Mouse (Mus musculus) hindbrain, embryonic 14.5 days (tissue): ENCODE measurements at regions not wholly inside any gene's neighbourhood (a gene's known extent, or its start where the extent isn't known, plus 50 kb on each side); places are given as distances from the start of the nearest gene placed in this dataset.
"Not testable (repeated sequence)": the region's sequence is repeated elsewhere in the genome, so short reads cannot be mapped to it uniquely, and the experiment has no call there.

Experiments
- ATAC-seq: fragments of 200-750 bp; cut with Nextera tagmentation; 2 replicates; pipeline ENCODE4 v1.8.0; 2017; ENCODE audit warnings: moderate number of reproducible peaks, mild to moderate bottlenecking, moderate TSS enrichment, moderate library complexity; ENCODE audit not compliant: low FRiP score
- DNase-seq: peaks from one replicate; pipeline ENCODE4 v3.0.0-alpha.2; 2015; ENCODE audit warnings: low spot score
- H3K27ac ChIP-seq: fragments of 300-500 bp; sonication (generic); 2 replicates; pipeline ENCODE4 v1.5.1; 2014; ENCODE audit warnings: mild to moderate bottlenecking, moderate library complexity
- H3K27me3 ChIP-seq: fragments of 300-500 bp; sonication (generic); 2 replicates; pipeline ENCODE4 v1.6.1; 2014; ENCODE audit warnings: mild to moderate bottlenecking, low read length, mixed read lengths; ENCODE audit not compliant: control insufficient read depth, insufficient read depth
- H3K36me3 ChIP-seq: fragments of 300-500 bp; sonication (generic); replicated peaks from 2 replicates; pipeline ENCODE4 v1.6.1; 2014; ENCODE audit not compliant: control insufficient read depth, insufficient read depth
- H3K4me1 ChIP-seq: fragments of 300-500 bp; sonication (generic); replicated peaks from 2 replicates; pipeline ENCODE4 v1.6.1; 2014; ENCODE audit warnings: antibody characterized with exemption, low read length, mixed read lengths; ENCODE audit not compliant: control insufficient read depth, insufficient read depth
- H3K4me2 ChIP-seq: fragments of 300-500 bp; sonication (generic); replicated peaks from 2 replicates; pipeline ENCODE4 v1.6.1; 2014; ENCODE audit warnings: mild to moderate bottlenecking, moderate library complexity
- H3K4me3 ChIP-seq: fragments of 300-500 bp; sonication (generic); replicated peaks from 2 replicates; pipeline ENCODE4 v1.5.1; 2014; ENCODE audit warnings: mild to moderate bottlenecking, low read length
- H3K9ac ChIP-seq: fragments of 300-500 bp; sonication (generic); 2 replicates; pipeline ENCODE4 v1.6.1; 2014
- H3K9me3 ChIP-seq: fragments of 300-500 bp; sonication (generic); 2 replicates; pipeline ENCODE4 v1.6.1; 2016; ENCODE audit warnings: low read length; ENCODE audit not compliant: control insufficient read depth
- WGBS: fragments of 180-500 bp; shearing (Covaris S2); extraction: QIAGEN DNeasy Blood & Tissue Kit; methylation state at CpG from one replicate; pipeline ENCODE4 v1.1.7; 2014; 5-methylcytosine and 5-hydroxymethylcytosine counted together

DNA sequence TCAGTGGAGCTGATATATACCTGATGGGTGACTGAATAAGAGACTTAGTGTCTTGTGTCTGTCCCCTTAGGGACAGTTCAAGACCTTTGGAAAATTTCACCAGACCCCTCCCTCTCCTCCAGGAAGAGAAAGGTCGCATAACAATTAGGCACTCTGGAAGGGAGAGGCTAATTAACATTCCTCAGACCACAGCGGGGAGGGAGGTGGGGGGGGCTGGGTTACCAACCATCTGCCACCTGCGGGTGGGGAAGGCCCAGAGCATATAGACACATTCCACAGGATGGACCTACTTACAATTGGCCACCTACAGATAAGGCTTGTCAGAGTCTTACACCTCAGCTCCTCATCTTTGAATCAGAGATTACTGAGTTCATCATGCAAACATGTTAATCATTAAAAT is 114.6 kb downstream of the Car2 start:
- H3K27me3 ChIP-seq: no peaks in the 10 kb centered on the region
- H3K4me2 ChIP-seq: no peak overlapping the region
- WGBS: 8% methylated on average over 3 of the region's 3 CpGs
- H3K36me3 ChIP-seq: no peaks in the 10 kb centered on the region
- 0 out of 2 replicates have a peak, but pooled peaks cover 2% of the 10 kb centered on the region for H3K4me1 ChIP-seq
- no peaks in the 10 kb centered on the region for H3K9me3 ChIP-seq
- ATAC-seq (no peak), DNase-seq (no peak)
- H3K9ac ChIP-seq: no peak overlapping the region
- no peak overlapping the region for H3K4me3 ChIP-seq
- no peak overlapping the region for H3K27ac ChIP-seq

DNA sequence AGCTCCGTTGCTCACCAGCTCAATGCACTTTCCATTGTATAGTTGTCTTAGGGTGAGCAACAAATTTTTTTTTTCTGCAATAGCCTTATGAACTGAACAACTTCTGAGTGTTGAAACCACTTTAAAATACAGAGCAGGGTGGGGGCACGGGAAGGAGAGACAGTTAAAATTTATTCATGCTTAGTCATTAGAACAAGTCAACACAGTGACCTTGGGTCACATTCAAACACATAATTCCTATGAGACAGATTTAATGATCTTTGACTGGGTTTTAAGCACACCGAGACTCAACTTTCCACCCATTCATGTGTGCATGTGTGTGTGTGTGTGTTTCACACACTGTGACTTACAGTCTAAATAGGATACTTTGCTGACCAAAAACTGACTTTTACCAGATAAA is 121.7 kb downstream of the Car2 start:
- Histone ChIP-seq H3K9me3 (no peaks in the 10 kb centered on the region), H3K9ac (no peak overlapping the region), H3K36me3 (no peaks in the 10 kb centered on the region), H3K27ac (no peak overlapping the region), H3K4me1 (0 out of 2 replicates have a peak, but pooled peaks cover 2% of the 10 kb centered on the region), H3K4me2 (no peak overlapping the region), H3K27me3 (no peaks in the 10 kb centered on the region), H3K4me3 (no peak overlapping the region)
- DNase-seq: no peak
- no peak for ATAC-seq
- 64% methylated on average over 3 of the region's 3 CpGs for WGBS

DNA sequence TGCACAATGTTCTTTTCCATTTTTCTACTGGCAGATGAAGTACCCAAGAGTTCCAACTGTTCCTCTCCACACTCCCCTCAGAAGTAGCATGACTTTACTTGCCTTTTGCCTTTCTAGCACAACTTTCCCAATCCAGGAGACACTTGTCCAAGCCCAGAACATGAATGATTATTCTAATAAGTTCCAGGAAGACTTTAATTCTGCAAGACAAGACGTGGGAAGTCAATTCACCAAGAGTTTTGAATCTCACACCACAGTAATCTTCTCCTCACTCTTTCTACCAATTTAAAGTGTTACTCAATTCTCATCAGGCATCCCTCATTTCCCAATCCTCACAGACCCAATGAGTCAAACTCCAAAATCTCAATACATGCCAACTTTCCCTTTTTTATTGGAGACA is 122.4 kb downstream of the Car2 start:
- Histone ChIP-seq H3K4me3 (no peak overlapping the region), H3K27ac (no peak overlapping the region), H3K36me3 (no peaks in the 10 kb centered on the region), H3K4me2 (no peak overlapping the region), H3K27me3 (no peaks in the 10 kb centered on the region), H3K4me1 (no peaks in the 10 kb centered on the region), H3K9ac (no peak overlapping the region), H3K9me3 (no peaks in the 10 kb centered on the region)
- no peak for DNase-seq
- no peak for ATAC-seq
- 93% methylated on average over 1 of the region's 1 CpGs for WGBS

DNA sequence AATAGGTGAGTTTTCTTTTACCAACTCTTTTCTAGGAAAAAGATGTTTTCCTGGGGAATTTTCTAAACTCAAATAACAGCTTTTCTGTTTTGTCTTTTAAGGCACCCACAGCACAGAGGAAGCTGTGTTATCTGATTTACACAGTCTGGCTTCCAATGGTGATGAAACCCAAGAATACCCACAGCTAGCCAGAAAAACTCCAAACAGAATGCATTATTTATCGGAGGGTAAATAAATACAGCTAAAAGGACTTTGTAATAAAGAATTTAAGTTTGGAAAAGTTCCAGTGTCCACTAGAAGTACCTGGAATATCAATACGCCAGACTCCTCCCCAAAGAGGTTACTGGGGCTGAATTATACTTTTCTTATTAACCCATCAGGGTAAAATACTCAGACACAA is 123.7 kb downstream of the Car2 start:
- H3K27me3 ChIP-seq: no peaks in the 10 kb centered on the region
- no peak overlapping the region for H3K4me3 ChIP-seq
- DNase-seq: no peak
- H3K4me1 ChIP-seq: no peaks in the 10 kb centered on the region
- ATAC-seq: no peak
- no peaks in the 10 kb centered on the region for H3K36me3 ChIP-seq
- H3K9me3 ChIP-seq: no peaks in the 10 kb centered on the region
- no peak overlapping the region for H3K9ac ChIP-seq
- H3K27ac ChIP-seq: no peak overlapping the region
- whole genome bisulfite sequencing: 94% methylated on average over 2 of the region's 2 CpGs
- no peak overlapping the region for H3K4me2 ChIP-seq

DNA sequence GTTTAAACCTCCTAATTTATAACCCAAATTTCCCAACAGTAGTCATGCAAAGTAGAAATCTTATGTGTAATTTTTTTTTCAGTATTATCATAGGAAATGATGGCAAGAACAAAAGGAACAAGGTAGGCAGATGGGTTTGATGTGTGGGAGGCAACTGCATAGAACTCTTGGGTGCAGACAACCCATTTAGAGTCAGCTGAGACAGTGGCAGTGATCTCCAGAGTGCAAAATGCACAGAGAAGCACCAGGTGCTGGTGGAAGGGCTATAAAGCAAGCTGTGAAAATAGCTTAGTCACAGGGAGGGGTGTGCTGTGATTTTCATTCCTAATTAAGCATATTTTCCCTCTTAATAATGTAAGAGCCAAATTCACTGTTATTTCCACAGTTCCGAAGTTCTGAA is 130.5 kb downstream of the Car2 start:
- Histone ChIP-seq H3K36me3 (no peaks in the 10 kb centered on the region), H3K27me3 (no peaks in the 10 kb centered on the region), H3K4me1 (no peaks in the 10 kb centered on the region), H3K4me3 (no peak overlapping the region), H3K27ac (no peak overlapping the region), H3K9ac (no peak overlapping the region), H3K4me2 (no peak overlapping the region), H3K9me3 (no peaks in the 10 kb centered on the region)
- no peak for DNase-seq
- WGBS: 70% methylated on average over 1 of the region's 1 CpGs
- ATAC-seq: no peak

DNA sequence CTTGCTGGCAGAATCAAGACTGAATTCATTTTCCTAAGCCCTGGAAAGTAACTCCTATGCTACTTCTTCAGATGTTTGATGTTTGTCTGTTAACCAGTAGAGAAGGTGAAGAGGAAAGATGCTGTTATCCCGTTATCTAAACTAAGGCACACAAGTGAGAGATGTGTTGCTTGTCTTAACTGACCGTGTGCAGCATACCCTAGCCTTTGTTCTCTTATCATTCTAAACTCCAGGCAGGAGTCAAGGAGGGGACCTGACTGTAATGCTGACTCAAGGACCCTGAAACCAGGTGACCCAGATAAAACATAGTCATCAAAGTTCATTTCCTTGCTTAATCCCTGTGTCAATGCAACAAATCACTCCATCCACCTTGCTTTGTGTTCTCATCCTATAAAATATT is 136.7 kb downstream of the Car2 start:
- no peak overlapping the region for H3K27ac ChIP-seq
- ATAC-seq (no peak), DNase-seq (no peak)
- H3K27me3 ChIP-seq: no peaks in the 10 kb centered on the region
- H3K9ac ChIP-seq: no peak overlapping the region
- no peaks in the 10 kb centered on the region for H3K9me3 ChIP-seq
- H3K4me1 ChIP-seq: no peaks in the 10 kb centered on the region
- no peaks in the 10 kb centered on the region for H3K36me3 ChIP-seq
- 82% methylated on average over 2 of the region's 2 CpGs for WGBS
- no peak overlapping the region for H3K4me3 ChIP-seq
- H3K4me2 ChIP-seq: no peak overlapping the region

DNA sequence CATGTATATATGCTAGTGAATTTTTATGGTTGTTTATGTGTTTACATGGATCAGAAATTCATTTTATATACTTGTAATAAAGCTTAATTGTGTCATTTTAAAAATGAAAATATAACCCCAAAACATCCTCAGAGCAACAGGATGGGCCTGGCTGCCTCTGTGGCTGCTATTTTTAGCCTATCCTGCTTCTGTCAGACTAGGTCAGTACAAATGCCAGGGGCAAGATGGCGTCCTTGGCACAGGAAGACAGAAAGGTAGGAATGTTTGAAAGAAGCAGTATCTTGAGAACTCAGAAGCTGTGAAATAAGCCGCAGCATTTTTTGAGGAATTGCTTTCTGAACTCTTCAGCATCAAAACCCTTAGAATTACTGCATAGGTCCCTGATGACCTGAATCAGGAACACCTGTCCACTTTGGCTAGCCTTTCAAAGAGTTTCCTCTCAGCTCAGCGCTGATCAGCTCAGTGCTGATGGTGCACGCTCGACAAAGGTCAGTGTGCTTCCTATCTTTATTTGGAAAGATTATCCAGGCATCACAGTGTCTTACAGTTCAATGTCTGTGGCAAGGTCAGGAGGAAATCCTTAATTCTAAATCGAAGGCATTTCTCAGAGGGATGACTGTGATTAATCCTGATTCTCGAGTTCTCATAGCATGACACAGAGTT is 154.9 kb downstream of the Car2 start:
- Histone ChIP-seq H3K9ac (no peak overlapping the region), H3K27me3 (no peaks in the 10 kb centered on the region), H3K4me2 (no peak overlapping the region), H3K36me3 (no peaks in the 10 kb centered on the region), H3K9me3 (no peaks in the 10 kb centered on the region), H3K4me3 (no peak overlapping the region), H3K4me1 (no peaks in the 10 kb centered on the region), H3K27ac (no peak overlapping the region)
- WGBS: 86% methylated on average over 7 of the region's 7 CpGs
- no peak for ATAC-seq
- no peak for DNase-seq

DNA sequence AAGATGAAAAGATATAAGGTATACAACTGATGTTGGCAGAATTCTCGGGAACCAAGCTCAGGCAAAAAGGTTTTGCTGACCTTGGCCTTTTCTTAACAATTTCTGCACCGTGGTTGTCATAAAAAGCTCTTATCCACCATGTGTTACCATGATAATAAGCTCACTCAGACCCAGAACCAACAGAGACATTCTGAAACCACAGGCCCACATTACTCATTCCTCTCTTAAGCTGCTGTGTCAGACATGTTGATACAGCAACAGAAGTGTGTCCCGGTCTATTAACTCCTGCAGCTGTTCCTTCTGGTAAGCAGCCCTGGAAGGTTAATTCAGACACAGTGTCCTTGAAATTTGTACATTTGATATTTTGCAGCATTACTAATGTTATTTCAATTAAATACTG is 167.9 kb downstream of the Car2 start:
- Histone ChIP-seq H3K27me3 (no peaks in the 10 kb centered on the region), H3K27ac (no peak overlapping the region), H3K4me3 (no peak overlapping the region), H3K4me1 (no peaks in the 10 kb centered on the region), H3K9ac (no peak overlapping the region), H3K9me3 (0 out of 2 replicates have a peak, but pooled peaks cover 7% of the 10 kb centered on the region), H3K36me3 (no peaks in the 10 kb centered on the region), H3K4me2 (no peak overlapping the region)
- no peak for DNase-seq
- WGBS: 76% methylated on average over 3 of the region's 3 CpGs
- no peak for ATAC-seq

DNA sequence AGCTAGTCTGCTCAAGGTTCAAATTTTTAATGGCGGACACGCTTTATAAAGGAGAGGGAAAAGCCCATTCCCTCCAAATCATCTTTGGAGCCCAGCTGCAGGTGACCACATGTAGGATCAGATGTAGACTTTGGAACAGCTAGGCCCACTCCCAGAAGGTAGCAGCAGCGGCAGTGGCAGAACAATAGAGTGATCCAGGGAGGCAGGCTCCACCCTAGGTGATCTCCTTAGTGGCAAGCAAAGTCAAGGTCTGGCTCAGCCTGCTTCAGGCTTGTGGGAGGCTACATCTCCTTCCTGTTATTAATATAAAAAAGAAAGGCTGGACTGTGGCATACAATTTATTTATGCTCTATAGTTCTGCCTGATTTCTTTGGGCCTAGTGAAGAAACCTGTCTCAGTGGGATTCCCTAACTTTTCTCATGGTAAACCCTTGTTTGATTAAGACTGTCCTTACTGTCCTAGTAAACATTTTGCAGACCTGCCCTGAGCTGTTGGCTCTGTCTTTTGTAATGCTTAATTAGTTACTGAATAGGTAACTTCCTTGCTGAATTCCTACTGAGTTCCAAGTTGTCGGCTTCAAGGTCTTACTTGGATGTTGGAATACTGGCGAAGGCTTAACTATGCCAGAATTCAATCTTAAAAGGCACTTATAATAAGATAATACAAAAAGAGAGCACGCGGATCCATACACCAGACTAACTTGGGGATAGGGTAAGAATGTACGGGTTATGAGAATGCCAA is 169.6 kb downstream of the Car2 start:
- not testable (repeated sequence) for H3K27ac ChIP-seq, H3K9me3 ChIP-seq, DNase-seq, H3K27me3 ChIP-seq, H3K4me2 ChIP-seq, H3K4me1 ChIP-seq, H3K36me3 ChIP-seq, ATAC-seq, H3K4me3 ChIP-seq, H3K9ac ChIP-seq
- WGBS: 89% methylated on average over 8 of the region's 8 CpGs
